Mouse (Mus musculus) spleen, postnatal 14 days (tissue): ENCODE measurements around the gene Celf2.
"Not testable (repeated sequence)": the region's sequence is repeated elsewhere in the genome, so short reads cannot be mapped to it uniquely, and the experiment has no call there.

Source experiments
- DNase-seq, 2 experiments: peaks; one replicate each; pipeline ENCODE4 v3.0.0; 2021 to 2022; ENCODE audit warnings: low spot score in 2 of 2

Celf2 gene

DNA sequence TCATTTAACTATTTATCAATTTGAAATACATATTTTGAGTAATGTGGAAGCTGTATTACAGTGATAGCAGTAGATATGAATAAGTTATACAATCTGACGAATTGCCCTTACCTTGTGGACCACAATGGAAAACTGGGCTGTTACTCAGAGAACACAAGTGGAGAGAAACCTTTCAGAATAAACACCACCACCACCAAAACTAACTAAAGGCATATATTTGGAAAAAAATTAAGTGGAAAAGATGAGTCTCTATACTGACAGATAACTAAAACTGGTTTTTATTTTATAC is 910.5 kb downstream of the Celf2 start:
- no peak for DNase-seq

DNA sequence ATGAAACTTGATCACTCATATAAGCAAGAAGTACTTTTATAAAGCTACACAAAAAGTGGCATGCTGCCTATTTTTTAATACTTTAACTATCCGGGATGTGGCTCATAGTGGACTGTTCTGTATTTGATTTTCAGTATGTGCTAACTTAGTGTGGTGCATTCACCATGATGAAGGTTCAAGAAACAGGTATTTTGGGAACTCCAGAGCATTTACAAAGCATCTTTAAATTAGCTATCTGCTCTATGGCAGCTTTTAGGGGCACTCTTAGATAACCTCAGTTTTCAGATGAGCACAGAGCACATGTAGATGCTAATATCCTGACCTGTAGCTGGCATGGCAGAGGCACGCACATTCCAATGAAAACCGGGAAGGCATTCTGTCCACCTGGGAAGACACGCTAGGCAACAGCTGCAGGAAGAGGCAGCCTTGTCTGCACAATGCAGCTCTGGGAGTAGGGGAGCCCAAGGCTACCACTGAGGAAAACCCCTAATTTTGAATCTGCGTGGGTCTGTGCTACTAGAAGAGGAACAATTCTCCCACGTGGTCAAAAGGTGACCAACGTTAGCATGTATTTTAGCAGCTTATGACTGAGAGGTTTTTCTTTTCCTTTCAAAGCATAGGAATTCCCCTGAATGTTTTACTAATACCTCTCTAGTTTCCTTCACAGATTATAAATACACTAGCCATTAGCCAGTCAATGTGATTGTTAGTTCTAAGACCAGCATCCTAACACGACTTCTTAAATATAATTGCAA is 911.1 kb downstream of the Celf2 start:
- DNase-seq: no peak

DNA sequence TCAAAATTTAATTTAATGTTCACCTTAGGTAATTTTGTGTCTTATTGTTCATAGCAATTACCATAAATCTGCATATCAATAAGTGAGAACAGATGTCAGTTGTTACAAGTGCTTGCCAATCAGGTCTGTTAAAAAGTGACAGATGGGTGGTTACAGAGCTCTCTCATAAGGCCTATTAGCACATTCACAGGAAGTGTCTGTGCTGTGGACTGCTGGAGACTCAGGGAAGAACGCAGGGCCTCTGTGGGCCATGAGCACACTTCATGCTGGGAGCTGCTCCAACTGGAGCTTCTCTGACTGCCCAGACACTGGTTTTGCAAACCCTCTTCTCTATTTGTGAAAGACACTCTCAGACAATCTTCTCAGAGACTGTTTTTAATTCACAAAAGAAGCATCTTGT is 914.6 kb downstream of the Celf2 start:
- DNase-seq: no peak

DNA sequence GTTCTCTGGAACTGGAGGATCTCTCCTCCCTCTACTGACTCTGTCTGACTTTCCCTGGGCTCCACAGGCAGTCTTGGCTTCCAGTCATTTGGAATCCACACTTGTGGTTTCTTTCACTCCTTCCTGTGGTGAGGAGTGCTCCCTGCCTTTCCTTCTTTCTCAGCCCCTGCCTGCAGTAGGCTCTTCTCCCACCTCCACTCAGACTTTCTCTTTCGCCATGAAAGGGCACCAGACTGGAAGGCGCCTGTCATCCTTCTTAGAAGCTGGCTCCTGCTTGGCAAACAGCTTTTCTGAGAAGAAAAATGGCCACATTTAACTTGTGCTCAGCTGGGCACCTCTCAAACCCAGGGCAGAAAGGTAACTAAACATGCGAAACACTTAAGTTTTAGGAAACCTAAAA is 915.2 kb downstream of the Celf2 start:
- DNase-seq: no peak

DNA sequence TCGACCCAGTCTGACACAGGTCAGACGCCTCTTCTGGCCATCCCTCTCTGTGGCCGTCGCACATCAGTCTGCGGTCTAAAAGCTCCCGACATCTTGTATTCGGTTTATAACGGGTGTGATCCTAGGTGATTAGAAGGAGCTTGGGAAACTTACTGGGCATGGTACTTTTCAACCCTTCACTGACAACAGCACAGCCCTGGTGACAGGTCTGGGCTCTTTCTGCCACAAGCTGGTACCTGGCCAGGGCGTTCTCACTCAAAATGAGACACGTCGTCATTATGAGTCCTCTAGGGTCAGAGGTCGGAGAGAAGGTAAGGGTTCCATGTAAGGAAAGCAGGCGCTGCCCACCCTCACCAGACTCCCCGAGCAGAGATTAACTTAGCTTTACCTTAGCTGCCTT is 915.6 kb downstream of the Celf2 start:
- no peak for DNase-seq

DNA sequence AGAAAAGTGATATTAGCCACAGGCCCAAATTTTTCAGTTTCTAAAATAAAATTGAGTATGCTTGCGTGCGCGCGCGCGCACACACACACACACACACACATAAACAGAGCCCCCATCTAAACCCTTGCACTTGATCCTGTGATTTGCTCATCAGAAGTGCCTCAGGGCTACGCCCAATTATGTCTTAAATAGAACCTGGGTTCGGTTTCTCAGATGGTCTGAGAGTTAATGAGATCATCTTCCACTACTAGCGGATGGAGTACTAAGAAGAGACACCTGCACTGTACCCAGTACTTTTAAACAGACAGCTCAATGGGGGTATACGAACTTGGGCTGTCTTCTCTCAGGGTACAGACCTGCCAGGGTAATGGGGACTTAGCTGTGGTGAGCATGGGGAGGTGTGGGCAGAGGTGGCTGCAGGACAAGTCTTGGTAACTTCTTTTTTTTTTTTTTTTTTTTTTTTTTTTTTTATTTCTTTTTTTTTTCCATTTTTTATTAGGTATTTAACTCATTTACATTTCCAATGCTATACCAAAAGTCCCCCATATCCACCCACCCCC is 923.2 kb downstream of the Celf2 start:
- DNase-seq: no peak

DNA sequence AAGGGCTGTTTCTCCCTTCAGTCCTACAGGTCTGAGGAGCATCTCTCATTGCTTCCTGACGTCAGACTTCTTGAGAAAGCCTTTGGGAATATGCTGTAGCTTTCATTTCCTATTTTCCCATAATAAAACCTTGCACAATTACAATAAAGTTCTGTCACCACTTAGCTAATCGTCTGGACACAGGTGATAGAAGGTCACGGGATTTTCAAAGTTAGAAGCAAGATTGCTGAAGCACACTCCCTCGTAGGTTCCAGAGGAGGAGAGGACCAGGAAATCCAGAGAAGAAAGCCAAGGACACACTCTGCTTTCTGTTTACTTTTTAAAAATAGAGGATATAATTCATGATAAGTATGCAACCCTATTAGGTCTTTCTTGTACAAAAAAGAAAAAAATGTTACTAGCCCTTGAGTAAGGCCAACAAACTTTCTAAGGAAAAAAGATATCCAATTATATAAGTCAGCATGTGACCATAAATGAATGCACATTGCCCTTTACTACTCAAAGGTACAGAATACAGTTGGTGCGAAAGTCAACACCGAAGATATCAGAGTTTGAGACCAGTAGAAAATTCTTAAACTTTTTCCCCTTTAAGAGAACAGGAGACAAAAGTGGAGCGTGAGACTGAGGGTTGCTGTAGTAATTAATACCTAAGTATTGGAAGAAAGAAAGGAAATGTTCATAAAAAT is 924.2 kb downstream of the Celf2 start:
- no peak for DNase-seq

DNA sequence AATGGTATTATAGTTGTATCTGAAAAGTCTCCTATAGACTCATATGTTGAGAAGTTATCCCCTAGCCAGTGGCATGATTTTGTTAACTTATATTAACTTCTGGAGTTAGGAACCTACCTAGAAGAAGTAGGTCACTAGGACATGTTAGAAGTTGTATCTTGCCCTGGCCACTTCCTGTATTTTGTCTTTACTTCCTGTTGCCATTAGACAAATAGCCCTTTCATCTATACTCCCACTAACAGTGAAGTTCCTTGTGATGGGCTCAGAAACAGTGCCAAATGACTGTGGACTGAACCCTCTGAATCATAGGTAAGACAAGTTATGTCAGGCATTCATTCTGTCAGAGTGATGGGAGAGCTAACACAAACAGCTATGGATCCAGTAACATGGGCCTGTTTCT is 926.7 kb downstream of the Celf2 start:
- DNase-seq: no peak

DNA sequence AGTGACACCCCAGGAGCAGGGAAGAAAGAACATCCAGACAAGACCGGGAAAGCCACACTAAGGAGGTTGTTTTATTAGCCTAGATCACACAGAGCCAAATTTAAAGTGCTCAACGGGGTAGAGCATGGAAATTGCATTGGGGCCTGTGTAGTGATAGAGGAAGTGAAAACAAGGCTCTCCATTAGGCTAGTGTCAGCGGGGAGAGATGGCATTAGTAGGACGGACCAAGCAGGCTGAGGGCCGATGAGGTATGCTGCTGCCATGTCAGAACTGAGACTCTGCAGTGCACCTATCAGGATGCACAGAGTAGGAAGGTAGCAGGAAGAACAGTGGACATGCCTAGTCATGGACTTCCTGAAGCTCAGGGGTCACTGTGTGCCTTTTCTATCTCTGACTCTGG is 929.3 kb downstream of the Celf2 start:
- no peak for DNase-seq

DNA sequence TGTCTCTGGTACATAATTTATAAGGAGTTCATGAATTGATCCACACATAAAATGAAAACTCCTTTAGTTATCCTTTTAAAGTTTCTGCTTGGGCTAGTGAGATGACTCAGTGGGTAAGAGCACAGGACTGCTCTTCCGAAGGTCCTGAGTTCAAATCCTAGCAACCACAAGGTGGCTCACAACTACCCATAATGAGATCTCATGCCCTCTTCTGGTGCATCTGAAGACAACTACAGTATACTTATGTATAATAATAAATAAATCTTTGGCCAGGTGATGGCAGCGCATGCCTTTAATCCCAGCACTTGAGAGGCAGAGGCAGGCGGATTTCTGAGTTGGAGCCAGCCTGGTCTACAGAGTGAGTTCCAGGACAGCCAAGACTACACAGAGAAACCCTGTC is 934.0 kb downstream of the Celf2 start:
- not testable (repeated sequence) for DNase-seq

DNA sequence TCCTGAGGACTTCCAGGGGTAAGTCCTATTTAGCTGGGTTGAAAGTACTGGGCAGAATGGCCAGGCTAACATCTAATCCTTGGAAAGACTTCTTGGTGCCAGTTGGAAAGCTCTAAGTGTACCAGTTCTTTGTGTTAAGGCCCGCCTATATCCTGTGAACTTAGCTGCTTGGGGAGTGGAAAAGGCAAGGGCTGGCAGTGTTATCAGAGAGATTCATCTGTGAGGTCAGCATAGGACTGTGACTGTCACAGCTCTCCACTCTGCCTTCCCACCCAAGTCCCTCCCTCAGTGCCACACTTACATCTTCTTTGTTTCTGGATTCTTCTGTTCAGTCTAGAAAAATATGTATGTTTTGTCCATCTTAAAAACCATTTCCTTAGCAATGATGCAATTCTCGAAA is 935.7 kb downstream of the Celf2 start:
- no peak for DNase-seq

DNA sequence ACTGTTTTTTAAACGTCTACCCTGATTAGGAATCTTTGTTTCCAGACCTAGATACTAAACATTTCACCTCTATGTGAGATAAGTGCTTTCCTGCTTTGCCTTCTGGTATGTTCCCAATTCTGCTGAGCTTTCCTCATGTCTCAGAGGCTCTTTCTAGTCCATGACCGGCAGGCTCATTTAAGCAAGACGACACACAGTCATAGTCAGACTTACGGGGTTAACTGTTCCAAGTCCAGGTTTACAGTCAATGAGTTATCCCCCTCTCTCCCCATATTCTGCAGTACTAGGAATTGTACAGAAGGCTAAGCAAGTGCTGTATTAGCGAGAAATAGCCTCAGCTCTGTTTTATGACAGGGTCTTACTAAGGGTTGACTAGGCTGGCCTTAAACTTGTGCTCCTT is 936.4 kb downstream of the Celf2 start:
- DNase-seq: no peak

DNA sequence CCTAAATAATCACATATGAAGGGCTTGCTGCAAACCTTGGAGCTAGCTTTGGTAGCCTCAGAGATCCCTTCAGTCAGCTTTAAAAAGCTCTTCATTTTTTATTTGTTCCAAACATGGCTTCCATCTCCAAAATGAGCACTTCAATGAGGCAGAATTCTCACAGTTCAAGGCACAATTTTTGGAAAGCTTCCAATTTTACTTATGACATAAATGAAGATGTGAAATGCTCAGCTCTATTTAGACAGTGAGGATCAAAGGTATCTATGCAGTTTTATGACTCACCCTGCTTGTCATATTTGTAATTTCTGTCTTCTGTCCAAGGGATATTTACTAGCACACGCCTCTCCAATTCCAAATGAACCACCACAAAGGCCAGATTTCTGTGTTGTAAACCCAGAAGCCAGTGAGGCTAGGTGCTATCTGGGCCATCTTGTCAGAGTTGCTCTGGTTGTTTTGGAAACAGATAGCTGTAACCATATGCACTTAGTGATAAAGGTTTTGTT is 940.3 kb downstream of the Celf2 start:
- DNase-seq: no peak

DNA sequence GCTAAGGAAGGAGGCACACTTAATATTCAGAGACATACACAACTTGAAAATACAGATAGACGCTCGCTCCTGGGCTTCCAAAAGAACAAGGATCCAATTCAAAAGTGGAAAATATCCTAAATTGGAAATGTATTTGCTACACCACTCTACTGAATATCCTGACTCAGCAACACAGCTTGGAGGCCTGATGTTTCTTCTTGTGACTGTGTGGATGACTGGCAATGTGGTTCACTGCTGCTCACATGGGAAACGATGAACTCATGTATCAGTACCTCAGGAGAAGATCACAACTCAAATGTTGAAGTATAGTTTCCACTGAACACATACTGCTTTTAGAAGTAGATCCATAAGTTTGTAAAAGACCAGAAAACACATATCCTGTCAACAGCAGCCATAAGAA is 944.2 kb downstream of the Celf2 start:
- no peak for DNase-seq

DNA sequence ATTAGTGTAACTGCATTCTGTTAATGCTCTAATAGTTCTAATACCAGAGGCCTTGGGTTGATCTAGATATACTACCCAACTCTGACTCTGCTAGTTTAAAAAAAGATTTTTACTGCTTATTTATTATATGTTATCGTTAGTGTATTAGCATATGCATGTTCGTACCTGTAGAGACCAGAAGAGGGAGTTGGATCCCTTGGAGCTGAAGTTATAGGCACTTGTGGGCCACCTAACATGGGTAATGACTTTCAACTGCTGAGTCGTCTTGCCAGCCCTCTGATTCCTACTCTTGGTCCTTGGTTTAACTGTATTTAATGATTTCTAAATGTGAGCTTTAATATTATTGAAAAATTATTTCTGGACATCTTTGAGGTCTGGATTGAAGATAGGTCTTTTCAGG is 948.0 kb downstream of the Celf2 start:
- DNase-seq: no peak

DNA sequence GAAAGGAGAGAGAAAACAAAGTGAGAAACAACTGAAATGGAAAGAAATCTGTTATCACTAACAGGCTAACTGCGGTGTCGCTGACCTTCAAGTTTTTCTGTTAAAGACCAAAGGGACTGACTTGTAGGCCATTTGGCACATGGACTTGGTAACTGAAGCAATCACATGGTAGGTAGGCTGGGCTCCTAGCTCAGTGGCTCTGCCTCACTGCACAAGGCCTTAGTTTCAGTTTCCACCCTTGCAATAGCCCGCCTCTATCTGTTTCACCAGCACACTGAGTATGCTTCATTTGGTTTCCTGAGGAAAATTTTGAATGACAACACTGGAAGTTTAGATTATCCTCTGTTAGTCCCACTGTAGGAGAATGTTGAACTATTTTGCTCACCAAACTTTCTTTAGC is 948.6 kb downstream of the Celf2 start:
- no peak for DNase-seq

DNA sequence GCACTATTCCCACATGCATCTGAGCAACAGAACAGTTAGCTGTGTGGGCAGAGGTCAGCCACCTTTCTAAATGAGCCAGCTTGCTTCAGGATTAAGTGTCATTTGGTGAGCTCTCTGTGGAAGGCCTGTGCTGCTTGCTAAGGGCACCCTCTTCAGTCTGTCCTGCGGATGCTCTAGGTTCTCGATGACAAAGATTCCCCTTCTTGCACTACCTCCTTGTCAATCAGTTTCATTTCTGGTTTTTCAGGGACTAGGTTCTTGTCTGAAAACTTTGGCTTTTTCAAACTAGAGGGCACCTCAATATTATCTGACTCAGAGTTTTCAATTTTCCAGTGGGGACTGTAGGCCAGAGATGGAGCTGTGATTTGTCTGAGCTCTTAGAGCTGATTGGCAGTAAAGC is 949.8 kb downstream of the Celf2 start:
- no peak for DNase-seq

DNA sequence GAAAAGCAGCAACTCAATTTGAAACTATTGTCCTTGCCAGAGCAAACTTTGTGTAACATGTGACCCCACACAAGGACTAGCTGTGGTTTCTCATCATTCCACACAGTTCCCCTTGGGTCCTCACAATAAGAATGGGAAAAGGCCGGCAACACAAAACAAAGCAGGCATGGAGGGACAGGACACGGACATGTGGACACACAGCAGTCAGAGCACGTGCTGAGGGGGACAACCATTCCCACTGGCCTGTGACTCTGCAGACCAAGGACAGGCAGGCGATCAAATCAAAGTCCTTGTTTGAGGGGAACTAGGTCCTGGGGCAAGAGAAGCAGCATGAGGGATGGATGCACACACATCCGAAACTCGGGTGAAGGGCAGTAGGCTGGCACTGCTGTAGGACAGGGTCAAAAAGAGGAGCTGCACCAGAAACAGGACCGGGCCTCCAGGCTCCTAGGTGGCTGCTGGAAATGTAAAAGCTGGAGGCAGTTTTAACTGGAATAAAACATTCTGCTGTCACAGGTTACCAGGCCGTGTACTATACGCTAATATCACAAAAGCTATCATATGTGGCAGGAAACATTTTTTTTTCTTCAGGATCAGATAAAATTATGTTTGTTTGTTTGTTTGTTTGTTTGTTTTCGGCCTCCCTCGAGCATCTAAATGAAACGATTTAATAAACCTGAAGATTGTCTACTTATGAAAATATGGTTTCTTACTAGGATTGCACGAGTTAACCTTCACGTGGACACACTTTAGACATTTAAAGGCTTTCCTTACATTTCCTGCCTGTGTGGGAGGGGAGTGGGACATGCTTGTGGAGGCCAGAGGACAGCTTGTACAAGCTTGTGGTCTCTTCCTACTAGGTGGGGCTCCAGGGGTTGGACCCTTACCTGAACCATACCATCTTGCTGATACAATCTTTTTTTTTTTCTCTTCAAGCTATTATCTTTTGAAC is 950.8 kb downstream of the Celf2 start:
- DNase-seq: no peak

DNA sequence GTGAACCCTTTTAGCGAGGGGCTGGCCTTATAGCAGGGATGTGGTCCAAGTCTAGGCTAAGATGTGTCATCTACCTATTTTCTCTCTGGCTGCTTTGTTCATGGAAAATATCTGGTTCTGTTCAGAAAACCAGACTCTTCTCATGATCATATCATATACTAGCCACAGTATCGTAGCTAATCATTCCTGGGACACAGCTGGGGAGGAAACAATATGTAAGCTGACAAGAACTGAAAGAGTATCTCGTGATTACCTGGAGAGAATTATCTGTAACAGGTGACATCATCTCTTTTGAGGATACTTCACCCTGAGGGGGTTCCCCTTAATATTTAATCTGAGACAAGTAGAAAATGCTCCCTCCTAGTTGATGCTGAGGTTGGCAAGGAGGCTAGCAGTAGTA is 951.6 kb downstream of the Celf2 start:
- no peak for DNase-seq

DNA sequence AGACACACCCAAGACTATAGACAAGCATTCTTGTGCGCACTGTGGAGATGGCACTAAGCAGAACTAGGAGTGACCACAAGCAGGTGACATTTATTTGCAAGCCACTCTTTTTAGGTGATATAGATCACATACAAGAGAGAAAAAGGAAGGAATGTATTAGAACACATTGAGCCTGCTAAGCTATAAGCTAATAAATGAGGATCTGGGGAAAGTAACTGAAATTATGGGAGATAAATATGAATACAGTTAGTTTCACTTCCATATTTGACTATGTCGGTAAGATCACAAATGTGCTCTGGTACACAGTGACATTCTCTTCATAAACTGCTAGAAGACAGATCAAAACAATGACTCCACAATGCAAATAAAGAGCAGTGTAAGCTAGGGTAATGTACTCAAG is 952.5 kb downstream of the Celf2 start:
- DNase-seq: no peak

DNA sequence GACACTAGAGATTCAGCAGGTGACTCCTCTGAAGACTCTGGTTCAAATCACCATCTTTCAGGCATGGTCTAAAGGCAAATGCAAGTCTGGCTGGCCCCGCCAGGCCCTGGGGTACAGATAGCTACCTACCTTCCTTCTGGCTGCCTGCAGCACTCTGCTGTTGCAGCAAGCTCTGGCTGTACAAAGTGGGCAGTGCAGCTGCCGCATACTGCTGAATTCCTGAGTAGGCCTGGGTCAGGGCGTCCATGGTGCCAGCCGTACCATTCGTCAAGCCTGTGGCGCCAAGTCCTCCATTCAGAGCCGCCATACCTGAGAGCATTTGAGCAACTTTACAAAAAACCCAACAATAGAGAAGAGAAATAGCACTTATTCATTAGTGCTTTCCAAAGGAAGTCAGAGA is 955.7 kb downstream of the Celf2 start:
- DNase-seq: no peak

DNA sequence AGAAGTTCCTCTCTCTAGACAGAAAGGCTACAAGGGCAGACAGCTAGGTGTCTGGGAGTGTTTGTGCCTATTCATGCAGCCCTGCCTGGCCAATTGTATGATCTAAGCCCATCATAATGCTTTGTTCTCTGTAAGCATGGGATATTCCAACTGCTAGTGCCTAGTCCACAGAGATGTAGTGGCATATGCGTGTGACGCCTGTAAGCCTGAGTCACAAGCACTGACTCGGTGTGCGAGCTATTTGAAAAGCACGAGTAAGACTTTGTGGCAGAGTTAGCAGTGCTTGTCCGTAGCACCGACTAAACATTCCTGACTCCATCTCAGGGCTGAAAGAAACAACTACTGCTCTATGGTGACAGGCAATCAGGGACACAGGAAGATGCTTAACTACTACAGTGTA is 960.1 kb downstream of the Celf2 start:
- no peak for DNase-seq
